Mouse (Mus musculus): ENCODE data around the gene Gm6793.

DNA sequence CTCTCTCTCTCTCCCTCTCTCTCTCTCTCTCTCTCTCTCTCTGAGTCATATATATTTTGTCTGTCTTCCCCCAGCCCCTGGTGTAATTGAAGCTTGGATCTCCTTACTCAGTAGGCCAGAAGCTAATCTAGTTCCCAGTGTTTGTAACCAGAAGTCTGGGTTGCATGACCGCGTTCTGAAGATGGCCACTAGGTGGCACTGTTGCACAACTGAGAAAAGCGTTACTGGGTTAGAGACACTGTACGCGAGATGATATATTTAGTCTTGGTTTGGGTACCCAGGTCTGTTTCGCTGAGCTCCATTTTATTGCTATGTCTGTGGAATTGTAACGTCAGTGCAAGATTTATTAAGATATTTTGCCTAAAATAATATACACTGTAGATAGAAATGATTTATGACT lies 31.1 kb upstream of the Gm6793 start:
- TF ChIP-seq CTCF (IDR thresholded peaks at IDR 0.05; ENCODE audit: extremely low read depth, insufficient read length, insufficient replicate concordance, low read depth, low read length) (peak; percentile 60; the same call in 1 of the 2 replicates), POLR2A (IDR thresholded peaks at IDR 0.05; ENCODE audit: low read depth, low read length) (no peak)
